Mouse (Mus musculus) limb, embryonic 10.5 days (tissue): ENCODE results near the gene Gemin4. TPM values are rescaled to one million over a fixed set of nuclear protein-coding genes. Genes with fewer than 3 reads are reported as not detected.

Experiments
- DNase-seq: peaks from one replicate; pipeline ENCODE4 v3.0.0-alpha.2; 2017; ENCODE audit warnings: low spot score
- H3K27ac ChIP-seq: fragments of 300-500 bp; sonication (generic); 2 replicates; pipeline ENCODE4 v1.5.1; 2016; ENCODE audit warnings: mild to moderate bottlenecking
- H3K27me3 ChIP-seq: fragments of 300-500 bp; sonication (generic); 2 replicates; pipeline ENCODE4 v1.6.1; 2016; ENCODE audit warnings: low read depth, mild to moderate bottlenecking; ENCODE audit not compliant: poor library complexity, severe bottlenecking
- H3K36me3 ChIP-seq: fragments of 300-500 bp; sonication (generic); 2 replicates; pipeline ENCODE4 v1.6.1; 2016; ENCODE audit warnings: mild to moderate bottlenecking, moderate library complexity
- H3K4me1 ChIP-seq: fragments of 300-500 bp; sonication (generic); 2 replicates; pipeline ENCODE4 v1.6.1; 2016
- H3K4me3 ChIP-seq: fragments of 300-500 bp; sonication (generic); 2 replicates; pipeline ENCODE4 v1.5.1; 2016; ENCODE audit warnings: mild to moderate bottlenecking, moderate library complexity
- H3K9me3 ChIP-seq: fragments of 300-500 bp; sonication (generic); replicated peaks from 2 replicates; pipeline ENCODE4 v1.6.1; 2016; ENCODE audit warnings: mild to moderate bottlenecking
- WGBS: fragments of 180-500 bp; shearing (Covaris S2); methylation state at CpG from one replicate; pipeline ENCODE4 v1.1.7; 2016; 5-methylcytosine and 5-hydroxymethylcytosine counted together
- polyA plus RNA-seq: library from polyadenylated mRNA; unstranded; fragments of >200 nt; fragmentation: Nextera tagmentation; extraction: Ambion mirVana; gene quantifications from 2 replicates; pipeline ENCODE4 v1.2.1, GENCODE M21; 2016

Gemin4 gene
- polyA plus RNA-seq, 1 experiment from 2014 or later = 59.4 TPM

DNA sequence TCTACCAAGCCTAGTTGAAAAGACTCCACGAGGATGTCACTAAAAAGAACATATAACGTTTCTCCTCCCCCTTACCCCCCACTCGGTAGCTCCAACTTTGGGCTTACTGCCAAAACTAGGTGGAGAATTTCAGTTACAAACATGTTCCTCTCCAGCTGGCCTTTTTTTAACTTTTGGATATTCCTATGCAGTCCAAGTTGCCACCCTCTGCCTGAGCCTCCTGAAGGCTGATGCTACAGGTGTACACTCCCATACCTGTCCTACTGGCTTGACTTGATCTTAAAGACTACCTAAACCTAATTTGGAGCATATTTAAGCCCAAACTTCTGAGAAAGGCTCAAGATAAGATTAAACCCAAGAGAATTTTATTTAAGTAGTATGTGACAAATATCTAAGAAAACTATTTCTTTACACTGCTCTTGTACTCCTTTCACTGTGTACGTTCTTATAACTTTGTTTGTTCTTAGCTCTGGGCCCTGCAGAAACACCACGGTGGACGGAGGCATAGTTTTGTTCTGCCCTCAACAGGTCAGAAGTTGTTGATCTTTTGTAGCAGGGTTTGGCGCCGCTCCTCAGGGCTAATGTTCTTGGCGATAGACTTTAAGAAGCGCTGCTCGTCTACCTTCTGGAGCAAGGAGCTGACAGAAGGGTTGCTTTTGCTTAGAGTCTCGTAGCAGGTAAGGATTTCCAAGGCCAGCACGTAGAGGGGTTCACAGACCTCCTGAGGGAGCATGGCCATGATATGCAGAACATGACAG lies 7.1 kb downstream of the Gemin4 start:
- Histone ChIP-seq H3K9me3 (no peaks in the 10 kb centered on the region), H3K36me3 (peaks cover 96% of the 10 kb centered on the region), H3K4me1 (no peaks in the 10 kb centered on the region), H3K27me3 (no peaks in the 10 kb centered on the region), H3K4me3 (no peak overlapping the region), H3K27ac (no peak overlapping the region)
- 94% methylated on average over 13 of the region's 13 CpGs for WGBS
- no peak for DNase-seq

DNA sequence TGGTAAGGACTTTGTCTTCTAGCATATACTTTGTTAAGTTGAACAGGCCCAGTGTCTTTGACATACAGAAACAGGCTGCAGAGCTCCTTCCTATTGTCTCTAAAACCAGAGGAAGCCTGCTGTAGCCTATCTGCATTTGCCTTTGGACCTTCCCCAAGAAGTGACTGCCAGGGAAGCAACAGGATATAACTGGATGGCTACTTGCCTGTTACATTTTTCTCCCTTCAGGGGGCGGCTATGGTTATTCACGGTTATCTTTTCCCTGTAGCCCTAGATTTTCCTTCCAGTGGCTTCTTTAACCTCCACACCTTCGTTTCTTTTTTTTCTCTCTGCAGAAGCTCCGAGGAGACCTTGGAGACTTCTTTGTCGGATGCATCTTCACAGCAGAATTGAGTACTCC lies 10.7 kb downstream of the Gemin4 start:
- H3K4me3 ChIP-seq = no peak overlapping the region
- DNase-seq = no peak
- H3K4me1 ChIP-seq = peaks cover 15% of the 10 kb centered on the region
- peaks cover 75% of the 10 kb centered on the region for H3K36me3 ChIP-seq
- no peaks in the 10 kb centered on the region for H3K27me3 ChIP-seq
- whole genome bisulfite sequencing = 90% methylated on average over 5 of the region's 5 CpGs
- no peak overlapping the region for H3K27ac ChIP-seq
- H3K9me3 ChIP-seq = no peaks in the 10 kb centered on the region

DNA sequence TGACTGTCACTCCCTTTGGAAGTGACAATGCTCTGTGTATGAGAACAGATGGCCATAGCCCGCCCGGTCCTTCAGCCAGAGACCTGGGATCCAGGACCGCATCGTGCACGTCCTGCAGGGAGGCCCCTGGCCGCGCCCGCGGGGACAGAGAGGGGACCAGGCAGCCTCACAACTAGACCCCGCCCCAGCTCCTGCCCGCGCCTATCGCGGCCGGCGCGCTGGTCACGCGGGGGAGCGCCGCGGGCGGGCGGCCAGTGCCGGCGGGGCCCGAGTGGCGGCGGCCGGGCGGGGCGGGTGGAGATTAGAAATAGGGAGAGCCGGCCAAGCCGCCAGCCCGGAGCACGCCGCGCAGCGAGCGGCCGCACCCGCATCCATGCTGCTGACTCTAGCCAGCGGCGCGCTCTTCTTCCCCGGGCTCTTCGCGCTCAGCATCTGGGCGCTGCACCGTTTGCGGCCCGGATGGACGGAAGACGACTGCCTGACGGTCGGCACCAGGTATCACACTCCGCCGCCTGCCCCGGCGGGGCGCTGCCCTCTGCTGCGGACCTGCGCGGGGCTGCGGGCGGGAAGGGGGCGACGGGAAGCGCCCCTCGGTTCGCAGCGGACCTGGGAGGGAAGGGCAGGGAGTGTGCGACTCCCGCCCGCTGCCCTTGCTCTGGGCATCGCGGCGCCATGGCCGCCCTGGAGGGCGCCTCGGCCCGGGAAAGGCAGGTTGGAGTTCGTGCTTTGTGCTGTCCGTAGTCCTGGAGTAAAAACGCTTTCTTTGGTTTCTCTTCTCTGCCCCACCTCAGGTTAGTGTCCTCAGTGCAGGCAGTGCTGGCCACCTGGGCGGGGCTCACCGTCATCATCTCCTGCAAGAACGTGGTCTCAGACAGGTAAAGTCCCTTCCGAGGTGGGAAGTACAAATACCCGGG lies 15.4 kb downstream of the Gemin4 start:
- peak; percentile 88 for DNase-seq
- Histone ChIP-seq H3K4me3 (peak overlapping the region; percentile 93), H3K27me3 (0 out of 2 replicates have a peak, but pooled peaks cover 7% of the 10 kb centered on the region), H3K36me3 (peaks cover 27% of the 10 kb centered on the region), H3K4me1 (peaks cover 28% of the 10 kb centered on the region), H3K9me3 (no peaks in the 10 kb centered on the region), H3K27ac (peak overlapping the region; percentile 92)
- WGBS = under 1% methylated on average over 83 of the region's 90 CpGs

DNA sequence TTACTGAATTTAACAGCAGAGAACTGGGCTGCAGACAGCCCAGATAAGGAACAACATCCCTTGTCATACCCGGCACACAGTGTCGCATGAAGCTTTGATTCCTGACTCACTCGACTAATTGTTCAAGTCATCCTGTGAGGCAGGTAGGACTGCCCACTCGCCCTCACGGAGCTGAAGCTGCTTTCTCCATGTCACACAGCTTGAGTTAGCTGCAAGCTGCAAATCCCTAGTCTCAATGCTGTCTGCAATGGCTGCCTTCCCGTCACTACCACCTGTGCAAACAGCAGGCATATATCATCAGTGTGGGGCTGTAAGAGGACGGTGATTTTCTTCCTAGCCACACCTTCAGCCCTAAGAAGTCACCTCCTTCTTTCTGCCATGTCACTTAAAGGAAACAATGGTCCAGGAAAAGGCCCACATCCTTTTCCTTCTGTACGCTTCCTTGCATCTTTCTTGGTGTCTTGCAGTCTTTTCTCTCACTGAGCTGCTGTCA lies 20.4 kb downstream of the Gemin4 start:
- Histone ChIP-seq H3K27ac (no peak overlapping the region), H3K27me3 (0 out of 2 replicates have a peak, but pooled peaks cover 7% of the 10 kb centered on the region), H3K4me3 (no peak overlapping the region), H3K9me3 (no peaks in the 10 kb centered on the region), H3K4me1 (peaks cover 15% of the 10 kb centered on the region), H3K36me3 (no peaks in the 10 kb centered on the region)
- 56% methylated on average over 8 of the region's 8 CpGs for WGBS
- no peak for DNase-seq

DNA sequence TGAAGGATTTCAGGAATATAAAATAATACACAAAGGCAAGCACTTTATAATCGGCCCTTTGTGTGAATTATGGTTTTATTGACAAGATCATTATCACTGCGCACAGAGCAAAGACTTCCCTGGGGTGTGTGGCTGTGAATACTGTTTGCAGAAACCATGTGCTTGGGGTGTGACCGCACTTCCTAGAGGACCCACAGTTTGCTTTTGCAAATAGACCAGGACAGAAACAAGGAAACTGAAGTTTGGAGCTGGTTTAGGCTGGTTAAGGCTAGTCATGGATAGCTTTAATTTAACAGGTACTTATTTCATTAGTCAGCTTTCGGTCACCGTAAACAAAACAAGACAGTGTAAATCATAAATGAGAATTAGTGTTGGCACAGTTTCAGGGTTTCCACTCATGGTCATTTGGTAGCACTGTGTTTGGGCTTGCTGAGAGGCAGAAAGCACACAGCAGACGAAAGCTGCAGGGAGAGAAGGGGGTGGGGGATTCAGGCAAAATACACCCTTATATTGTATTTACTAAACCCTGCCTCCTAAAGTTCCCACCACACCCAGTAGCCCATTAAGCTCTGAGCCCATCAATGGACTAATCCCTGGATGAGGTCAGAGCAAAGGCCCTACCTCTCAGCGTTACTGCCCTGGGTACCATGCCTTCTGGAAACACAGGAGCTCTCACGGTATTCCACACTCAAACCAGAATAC lies 21.0 kb downstream of the Gemin4 start:
- H3K4me1 ChIP-seq = peaks cover 9% of the 10 kb centered on the region
- DNase-seq = no peak
- H3K9me3 ChIP-seq = no peaks in the 10 kb centered on the region
- H3K27me3 ChIP-seq = 0 out of 2 replicates have a peak, but pooled peaks cover 7% of the 10 kb centered on the region
- H3K4me3 ChIP-seq = no peak overlapping the region
- WGBS = 71% methylated on average over 8 of the region's 8 CpGs
- H3K36me3 ChIP-seq = no peaks in the 10 kb centered on the region
- no peak overlapping the region for H3K27ac ChIP-seq

DNA sequence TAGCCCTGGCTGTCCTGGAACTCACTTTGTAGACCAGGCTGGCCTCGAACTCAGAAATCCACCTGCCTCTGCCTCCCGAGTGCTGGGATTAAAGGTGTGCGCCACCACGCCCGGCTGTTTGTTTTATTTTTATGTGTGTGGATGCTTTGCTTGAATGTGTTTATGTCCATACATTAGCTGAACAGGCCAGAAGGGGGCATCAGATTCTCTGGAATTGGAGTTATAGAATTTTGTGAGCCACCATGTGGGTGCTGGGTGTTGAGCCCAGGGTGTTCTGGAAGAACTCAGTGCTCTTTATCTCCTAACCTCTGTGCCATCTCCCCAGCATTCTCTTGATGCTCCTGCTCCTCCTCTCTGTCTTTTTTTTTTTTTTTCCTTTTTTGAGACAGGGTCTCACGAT lies 30.6 kb downstream of the Gemin4 start:
- H3K4me3 ChIP-seq = no peak overlapping the region
- no peaks in the 10 kb centered on the region for H3K36me3 ChIP-seq
- no peaks in the 10 kb centered on the region for H3K27me3 ChIP-seq
- no peaks in the 10 kb centered on the region for H3K9me3 ChIP-seq
- H3K4me1 ChIP-seq = no peaks in the 10 kb centered on the region
- DNase-seq = no peak
- 88% methylated on average over 6 of the region's 6 CpGs for WGBS
- H3K27ac ChIP-seq = no peak overlapping the region

DNA sequence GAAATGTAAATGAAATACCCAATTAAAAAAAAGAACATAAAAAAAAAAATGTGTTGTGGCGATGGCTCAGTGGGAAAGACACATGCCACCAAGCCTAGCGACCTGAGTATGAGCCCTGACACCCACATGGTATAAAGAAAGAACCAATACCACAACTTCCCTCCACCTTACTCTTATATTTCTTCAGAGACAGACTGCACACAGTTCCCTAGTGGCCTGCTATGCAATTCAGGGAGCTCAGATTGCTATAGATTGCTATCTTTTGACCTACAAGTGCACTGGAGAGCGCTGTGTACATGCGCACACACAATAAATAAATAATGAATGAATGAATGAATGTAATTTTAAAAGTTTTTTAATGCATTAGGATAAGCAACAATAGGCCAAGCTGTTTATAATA lies 33.7 kb downstream of the Gemin4 start:
- no peak for DNase-seq
- H3K36me3 ChIP-seq = no peaks in the 10 kb centered on the region
- no peaks in the 10 kb centered on the region for H3K9me3 ChIP-seq
- H3K27me3 ChIP-seq = no peaks in the 10 kb centered on the region
- WGBS = 92% methylated on average over 4 of the region's 4 CpGs
- H3K4me1 ChIP-seq = peaks cover 7% of the 10 kb centered on the region
- no peak overlapping the region for H3K27ac ChIP-seq
- no peak overlapping the region for H3K4me3 ChIP-seq

DNA sequence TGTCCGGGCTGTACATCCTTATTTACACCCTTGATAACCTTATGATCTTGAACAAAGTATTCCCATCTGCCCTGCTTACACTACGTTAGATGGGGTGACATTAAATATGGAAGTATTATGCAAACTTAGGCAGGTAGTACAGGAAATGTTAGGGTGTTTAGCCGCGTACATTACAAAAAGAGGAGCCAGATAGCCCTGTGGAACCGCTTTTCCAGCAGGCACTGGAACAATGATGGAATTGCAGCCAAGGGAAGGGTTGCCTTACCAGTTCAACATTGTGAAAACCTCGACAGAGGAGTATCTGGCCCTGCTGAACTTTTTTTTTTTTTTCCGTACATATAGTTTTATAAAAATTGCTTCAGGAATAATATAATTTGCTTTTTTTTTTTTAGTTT lies 37.3 kb downstream of the Gemin4 start:
- peaks cover 12% of the 10 kb centered on the region for H3K4me1 ChIP-seq
- no peaks in the 10 kb centered on the region for H3K9me3 ChIP-seq
- no peak overlapping the region for H3K27ac ChIP-seq
- WGBS = 23% methylated on average over 7 of the region's 7 CpGs
- peak overlapping the region; percentile 87 for H3K4me3 ChIP-seq
- DNase-seq = no peak
- no peaks in the 10 kb centered on the region for H3K36me3 ChIP-seq
- H3K27me3 ChIP-seq = no peaks in the 10 kb centered on the region

DNA sequence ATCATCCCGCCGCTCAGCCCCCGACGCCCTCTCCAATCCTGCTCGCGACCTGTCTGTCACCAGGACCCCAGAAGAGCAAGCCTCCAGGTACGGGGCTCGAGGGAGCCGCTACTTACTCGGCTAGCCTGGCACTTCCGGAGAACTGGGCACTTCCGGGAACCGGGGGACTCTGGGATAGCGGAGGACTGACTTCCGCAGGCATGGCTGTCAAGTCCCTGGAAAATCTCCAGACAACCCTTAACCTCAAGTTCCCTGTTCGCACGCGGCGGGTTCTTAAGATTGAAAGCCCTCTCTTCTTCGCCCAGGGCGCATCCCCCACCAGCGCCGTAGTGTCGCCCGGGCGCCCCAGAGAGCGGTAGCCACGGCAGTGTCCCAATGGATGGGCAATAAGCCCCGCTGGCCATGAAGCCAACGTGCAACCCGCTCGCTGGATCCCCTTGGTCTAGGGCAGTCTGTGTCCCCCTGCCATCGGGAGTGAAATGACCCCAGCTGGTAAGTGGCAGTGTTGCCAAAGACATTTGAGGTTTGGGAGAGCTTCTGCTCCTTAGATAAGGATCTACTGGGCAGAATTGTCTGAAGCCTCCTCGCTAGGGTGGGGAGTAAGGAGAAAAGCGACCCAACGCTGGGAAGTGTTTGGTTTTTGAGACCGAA lies 37.8 kb downstream of the Gemin4 start, which contains the start of the genes Vps53 and Fam57a:
TSS of gene Vps53 (minus strand) at position 153 of the 651 bp plus-strand sequence.
TSS of gene Fam57a (plus strand) at position 177 of the 651 bp plus-strand sequence.
- H3K4me1 ChIP-seq = peaks cover 12% of the 10 kb centered on the region
- under 1% methylated on average over 37 of the region's 37 CpGs for WGBS
- peak within 1 kb of the TSS; percentile 73 for H3K27ac ChIP-seq
- peak within 1 kb of the TSS; percentile 87 for H3K4me3 ChIP-seq
- H3K27me3 ChIP-seq = no peaks in the 10 kb centered on the region
- no peaks in the 10 kb centered on the region for H3K9me3 ChIP-seq
- no peaks in the 10 kb centered on the region for H3K36me3 ChIP-seq
- peak; percentile 91 for DNase-seq

DNA sequence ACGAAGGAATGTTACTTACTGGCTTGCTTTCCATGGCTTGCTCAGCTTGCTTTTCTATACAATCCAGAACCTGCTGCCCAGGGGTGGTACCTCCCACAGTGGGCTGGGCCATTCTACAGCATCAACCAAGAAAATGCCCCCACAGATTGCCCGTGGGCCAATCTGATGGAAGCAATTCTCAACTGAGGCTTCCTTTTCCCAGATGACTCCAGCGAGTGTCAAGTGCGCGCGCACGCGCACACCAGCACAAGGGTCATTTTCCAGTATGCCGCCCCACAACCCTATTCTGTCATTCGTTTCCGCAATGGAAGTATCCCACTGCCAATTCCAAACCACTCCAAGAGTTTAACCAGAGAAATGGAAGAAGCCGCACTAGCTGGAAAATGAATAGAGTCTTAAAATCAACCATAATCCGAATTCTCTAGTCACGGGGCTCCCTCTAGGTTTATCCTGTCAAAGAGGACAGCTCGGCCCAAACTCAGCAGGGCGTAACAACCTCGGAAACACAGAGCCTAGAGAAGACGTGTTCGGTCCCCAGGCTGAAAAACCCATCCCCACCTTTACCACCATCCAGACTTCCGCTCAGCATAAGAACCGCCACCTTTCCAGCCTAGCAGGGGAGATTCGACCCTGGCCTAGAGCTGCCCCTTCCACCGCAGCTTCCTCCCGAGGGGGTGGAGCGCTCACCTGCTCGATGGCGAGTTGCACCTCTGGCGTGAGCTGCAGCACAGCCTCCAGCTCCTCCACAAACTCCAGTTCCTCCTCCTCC lies 38.6 kb downstream of the Gemin4 start:
- Histone ChIP-seq H3K4me1 (peaks cover 12% of the 10 kb centered on the region), H3K9me3 (no peaks in the 10 kb centered on the region), H3K36me3 (peaks cover 2% of the 10 kb centered on the region), H3K4me3 (peak overlapping the region; percentile 87), H3K27ac (peak overlapping the region; percentile 73), H3K27me3 (no peaks in the 10 kb centered on the region)
- peak; percentile 35 for DNase-seq
- WGBS = 2% methylated on average over 28 of the region's 28 CpGs

DNA sequence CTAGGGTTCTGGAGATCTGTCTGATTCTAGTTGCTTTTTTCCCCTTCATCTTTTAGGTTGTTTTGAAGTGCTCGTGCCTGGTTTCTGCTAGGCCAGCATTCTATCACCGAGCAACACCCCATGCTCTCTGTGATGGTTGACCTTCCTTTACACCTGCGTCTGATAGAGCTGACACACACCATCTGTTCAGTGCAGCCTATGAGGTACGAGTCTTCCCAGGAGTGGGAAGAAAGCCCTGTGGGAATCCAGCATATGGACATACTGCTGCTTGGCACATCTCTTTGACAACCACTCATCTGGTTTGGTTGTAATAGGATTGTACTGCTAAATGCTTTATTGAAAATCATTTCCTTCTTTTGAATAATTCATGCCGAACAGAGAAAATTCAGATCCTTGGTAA lies 47.3 kb downstream of the Gemin4 start:
- no peak overlapping the region for H3K27ac ChIP-seq
- H3K4me1 ChIP-seq = no peaks in the 10 kb centered on the region
- H3K4me3 ChIP-seq = no peak overlapping the region
- H3K27me3 ChIP-seq = no peaks in the 10 kb centered on the region
- DNase-seq = no peak
- H3K9me3 ChIP-seq = no peaks in the 10 kb centered on the region
- 78% methylated on average over 5 of the region's 5 CpGs for WGBS
- H3K36me3 ChIP-seq = peaks cover 27% of the 10 kb centered on the region
